Mouse (Mus musculus): ENCODE data around the gene Dscaml1. TPM values are rescaled to one million over a fixed set of nuclear protein-coding genes. Genes with fewer than 3 reads are reported as not detected.

Gene Dscaml1
- total and polyA plus RNA-seq, 3 experiments, result not detected

GRCm38 (mm10) chr9:45792235-45792634 is 365.8 kb downstream of the Dscaml1 start:
- Histone ChIP-seq H3K36me3 (ENCODE audit: control insufficient read depth in 1 of 2, insufficient read depth in 2 of 2, low read length in 2 of 2) (peaks cover 0 to 13% of the 10 kb centered on the region in 2 experiments; a peak in 2 of 4 replicates), H3K9ac (ENCODE audit: control insufficient read depth, low read depth, low read length, poor library complexity, severe bottlenecking) (no peak overlapping the region), H3K27me3 (ENCODE audit: control insufficient read depth in 1 of 2, insufficient read depth in 2 of 2, low read length in 2 of 2) (no peaks in the 10 kb centered on the region), H3K79me2 (ENCODE audit: control insufficient read depth, insufficient read depth, low read length, poor library complexity) (no peaks in the 10 kb centered on the region), H3K4me3 (ENCODE audit: control insufficient read depth in 1 of 2, insufficient read depth in 1 of 2, low read depth in 2 of 2, low read length in 2 of 2) (no peak overlapping the region), H3K9me3 (replicated peaks; ENCODE audit: insufficient read depth, low read length) (no peaks in the 10 kb centered on the region), H3K27ac (ENCODE audit: control insufficient read depth, low read depth, low read length) (no peak overlapping the region), H3K4me1 (ENCODE audit: control insufficient read depth in 1 of 2, insufficient read depth in 2 of 2, low read length in 2 of 2) (peaks cover 6 to 21% of the 10 kb centered on the region in 2 experiments)
- TF ChIP-seq NRF1 (IDR thresholded peaks at IDR 0.05; ENCODE audit: insufficient read depth, low read depth, low read length, poor library complexity, severe bottlenecking) (no peak), USF1 (IDR thresholded peaks at IDR 0.05; ENCODE audit: low read depth, low read length) (no peak), GATA1 (IDR thresholded peaks at IDR 0.05; ENCODE audit: low read depth, low read length) (no peak), POLR2A (IDR thresholded peaks at IDR 0.05; ENCODE audit: control insufficient read depth in 1 of 2, insufficient read depth in 1 of 2, low read depth in 1 of 2, low read length in 2 of 2, poor library complexity in 1 of 2) (no peak), UBTF (IDR thresholded peaks at IDR 0.05; ENCODE audit: borderline replicate concordance, insufficient read depth, low read depth, low read length) (no peak), KAT2A (conservative IDR thresholded peaks at IDR 0.05; ENCODE audit: low read depth, low read length) (no peak), HCFC1 (IDR thresholded peaks at IDR 0.05; ENCODE audit: low read depth, low read length) (no peak), CHD2 (IDR thresholded peaks at IDR 0.05; ENCODE audit: low read length) (no peak), MAX (IDR thresholded peaks at IDR 0.05; ENCODE audit: low read length) (no peak), CHD1 (IDR thresholded peaks at IDR 0.05; ENCODE audit: low read depth, low read length) (no peak), ZNF384 (IDR thresholded peaks at IDR 0.05; ENCODE audit: low read depth, low read length) (no peak), TCF12 (IDR thresholded peaks at IDR 0.05; ENCODE audit: low read depth, low read length) (no peak), RCOR1 (IDR thresholded peaks at IDR 0.05; ENCODE audit: low read depth, low read length) (no peak), JUND (IDR thresholded peaks at IDR 0.05; ENCODE audit: low read depth, low read length) (no peak), ZMIZ1 (IDR thresholded peaks at IDR 0.05; ENCODE audit: low read depth, low read length) (no peak), SIN3A (IDR thresholded peaks at IDR 0.05; ENCODE audit: low read length) (no peak), ETS1 (IDR thresholded peaks at IDR 0.05; ENCODE audit: low read depth, low read length) (no peak)
- DNase-seq (ENCODE audit: low read depth, low spot score), result no peak

- H3K4me1 ChIP-seq (ENCODE audit: control insufficient read depth in 1 of 2, insufficient read depth in 2 of 2, low read length in 2 of 2), result peaks cover 2 to 14% of the 10 kb centered on the region in 2 experiments
- H3K27me3 ChIP-seq (ENCODE audit: control insufficient read depth in 1 of 2, insufficient read depth in 2 of 2, low read length in 2 of 2), result no peaks in the 10 kb centered on the region
Measured at GRCm38 (mm10) chr9:45793697-45794096, 367.3 kb downstream of the Dscaml1 start.

More at GRCm38 (mm10) chr9:45793697-45794096, 367.3 kb downstream of the Dscaml1 start:
- DNase-seq (ENCODE audit: low read depth, low spot score), result no peak
- no peaks in the 10 kb centered on the region for H3K79me2 ChIP-seq (ENCODE audit: control insufficient read depth, insufficient read depth, low read length, poor library complexity)
- H3K36me3 ChIP-seq (ENCODE audit: control insufficient read depth in 1 of 2, insufficient read depth in 2 of 2, low read length in 2 of 2), result peaks cover 0 to 7% of the 10 kb centered on the region in 2 experiments; a peak in 2 of 4 replicates
- TF ChIP-seq MYC (IDR thresholded peaks at IDR 0.05; ENCODE audit: low read depth, low read length), result no peak
- no peak overlapping the region for H3K27ac ChIP-seq (ENCODE audit: control insufficient read depth, low read depth, low read length)
- H3K9me3 ChIP-seq (replicated peaks; ENCODE audit: insufficient read depth, low read length), result no peaks in the 10 kb centered on the region
- no peak overlapping the region for H3K4me3 ChIP-seq (ENCODE audit: control insufficient read depth in 1 of 2, insufficient read depth in 1 of 2, low read depth in 2 of 2, low read length in 2 of 2)
- H3K9ac ChIP-seq (ENCODE audit: control insufficient read depth, low read depth, low read length, poor library complexity, severe bottlenecking), result no peak overlapping the region
